Mouse (Mus musculus) liver, embryonic 14.5 days (tissue): ENCODE results near the gene Erg. TPM values are rescaled to one million over a fixed set of nuclear protein-coding genes. Genes with fewer than 3 reads are reported as not detected.

Experiments
- ATAC-seq: fragments of 200-750 bp; cut with Nextera tagmentation; 2 replicates; pipeline ENCODE4 v1.8.0; 2017; ENCODE audit warnings: moderate number of reproducible peaks, mild to moderate bottlenecking, moderate library complexity; ENCODE audit not compliant: insufficient read depth
- DNase-seq, 3 experiments: peaks; one replicate each; pipeline ENCODE4 v3.0.0-alpha.2; 2012 to 2013; ENCODE audit warnings: low read depth in 3 of 3, low spot score in 3 of 3
- H3K27ac ChIP-seq: fragments of 300-500 bp; sonication (generic); 2 replicates; pipeline ENCODE4 v1.5.1; 2014; ENCODE audit warnings: moderate library complexity, mild to moderate bottlenecking, control low read depth, inconsistent platforms
- H3K27me3 ChIP-seq: fragments of 300-500 bp; sonication (generic); 2 replicates; pipeline ENCODE4 v1.6.1; 2014; ENCODE audit warnings: mild to moderate bottlenecking, low read length, moderate library complexity; ENCODE audit not compliant: control insufficient read depth, insufficient read depth
- H3K36me3 ChIP-seq: fragments of 300-500 bp; sonication (generic); replicated peaks from 2 replicates; pipeline ENCODE4 v1.6.1; 2014; ENCODE audit warnings: low read depth; ENCODE audit not compliant: control insufficient read depth, insufficient read depth
- H3K4me1 ChIP-seq, 2 experiments: fragments of 200-500 bp in 1 of 2; fragments of 300-500 bp in 1 of 2; sonication (generic) in 1 of 2; replicated peaks; 2 replicates each; pipeline ENCODE4 v1.6.1; 2012 to 2014; ENCODE audit warnings: antibody characterized with exemption in 1 of 2, inconsistent platforms in 1 of 2, low read length in 1 of 2; ENCODE audit not compliant: control insufficient read depth in 2 of 2, insufficient read depth in 2 of 2
- H3K4me2 ChIP-seq: fragments of 300-500 bp; sonication (generic); 2 replicates; pipeline ENCODE4 v1.6.1; 2014; ENCODE audit warnings: low read depth, mild to moderate bottlenecking, control low read depth, moderate library complexity
- H3K4me3 ChIP-seq, 2 experiments: fragments of 200-500 bp in 1 of 2; fragments of 300-500 bp in 1 of 2; sonication (generic) in 1 of 2; 2 replicates each; pipeline ENCODE4 v1.5.1; 2012 to 2014; ENCODE audit warnings: low read depth in 2 of 2, low read length in 2 of 2, mild to moderate bottlenecking in 2 of 2, control low read depth in 1 of 2, inconsistent platforms in 1 of 2, moderate library complexity in 1 of 2; ENCODE audit not compliant: insufficient read depth in 1 of 2
- H3K9ac ChIP-seq: fragments of 300-500 bp; sonication (generic); replicated peaks from 2 replicates; pipeline ENCODE4 v1.6.1; 2014; ENCODE audit warnings: mild to moderate bottlenecking, control low read depth, moderate library complexity
- H3K9me3 ChIP-seq: fragments of 300-500 bp; sonication (generic); 2 replicates; pipeline ENCODE4 v1.6.1; 2016; ENCODE audit warnings: low read length, mixed read lengths; ENCODE audit not compliant: control insufficient read depth
- CTCF ChIP-seq: IDR thresholded peaks from 2 replicates; pipeline ENCODE4 v1.5.1; 2016; ENCODE audit warnings: antibody characterized with exemption, low read depth, control low read depth
- EP300 ChIP-seq: IDR thresholded peaks from 2 replicates; pipeline ENCODE4 v1.6.1; 2016; ENCODE audit warnings: antibody characterized with exemption, low read depth
- WGBS: fragments of 180-500 bp; shearing (Covaris S2); extraction: QIAGEN DNeasy Blood & Tissue Kit; methylation state at CpG from one replicate; pipeline ENCODE4 v1.1.7; 2014; ENCODE audit not compliant: insufficient replicate concordance; 5-methylcytosine and 5-hydroxymethylcytosine counted together
- polyA plus RNA-seq, 2 experiments: library from polyadenylated mRNA; depleted of rRNA in 1 of 2; stranded (reverse) in 1 of 2; unstranded in 1 of 2; fragments of >200 nt; fragmentation: Nextera tagmentation in 1 of 2; extraction: Ambion mirVana in 1 of 2; gene quantifications; 2 replicates each; pipeline versions ENCODE4 v1.2.1 to v1.2.3; 2012 to 2014

The Erg gene
- polyA plus RNA-seq, 2 experiments, result 0.61 to 2.8 TPM

- H3K27ac ChIP-seq, result no peak overlapping the region
- H3K36me3 ChIP-seq, result no peaks in the 10 kb centered on the region
- H3K4me1 ChIP-seq, result 0 out of 4 replicates have a peak, but pooled peaks cover 0 to 2% of the 10 kb centered on the region in 2 experiments
- H3K4me3 ChIP-seq, result no peak overlapping the region
- H3K4me2 ChIP-seq, result no peak overlapping the region
- no peak for DNase-seq
- H3K9ac ChIP-seq, result no peak overlapping the region
- no peaks in the 10 kb centered on the region for H3K9me3 ChIP-seq
- WGBS, result 52% methylated on average over 7 of the region's 7 CpGs
- TF ChIP-seq CTCF, result no peak
- no peak for TF ChIP-seq EP300
- ATAC-seq, result no peak
- peaks cover 34% of the 10 kb centered on the region for H3K27me3 ChIP-seq
Observed at GRCm38 (mm10) chr16:95586726-95587125, 333 bp upstream of the Erg start.

- Histone ChIP-seq H3K36me3 (no peaks in the 10 kb centered on the region), H3K27ac (no peak overlapping the region), H3K27me3 (peaks cover 34% of the 10 kb centered on the region), H3K4me3 (no peak overlapping the region), H3K9ac (no peak overlapping the region), H3K4me2 (peak overlapping the region; percentile 37), H3K4me1 (0 out of 4 replicates have a peak, but pooled peaks cover 0 to 2% of the 10 kb centered on the region in 2 experiments), H3K9me3 (no peaks in the 10 kb centered on the region)
- 2% methylated on average over 36 of the region's 36 CpGs for WGBS
- ATAC-seq, result no peak
- no peak for TF ChIP-seq CTCF
- no peak for TF ChIP-seq EP300
- no peak for DNase-seq
Observed at GRCm38 (mm10) chr16:95585541-95586310, 667 bp downstream of the Erg start.

GRCm38 (mm10) chr16:95584751-95585528 is 1.5 kb downstream of the Erg start:
- Histone ChIP-seq H3K27ac (no peak overlapping the region), H3K4me2 (peak overlapping the region; percentile 37), H3K27me3 (peaks cover 34% of the 10 kb centered on the region), H3K36me3 (no peaks in the 10 kb centered on the region), H3K9me3 (no peaks in the 10 kb centered on the region), H3K4me3 (no peak overlapping the region), H3K4me1 (0 out of 4 replicates have a peak, but pooled peaks cover 0 to 2% of the 10 kb centered on the region in 2 experiments), H3K9ac (no peak overlapping the region)
- DNase-seq, result no peak
- no peak for TF ChIP-seq EP300
- no peak for TF ChIP-seq CTCF
- 13% methylated on average over 37 of the region's 37 CpGs for WGBS
- ATAC-seq, result no peak

- no peak overlapping the region for H3K27ac ChIP-seq
- H3K4me2 ChIP-seq, result no peak overlapping the region
- no peaks in the 10 kb centered on the region for H3K4me1 ChIP-seq
- H3K36me3 ChIP-seq, result no peaks in the 10 kb centered on the region
- no peaks in the 10 kb centered on the region for H3K9me3 ChIP-seq
- DNase-seq, result no peak
- WGBS, result 69% methylated on average over 4 of the region's 4 CpGs
- peaks cover 3% of the 10 kb centered on the region for H3K27me3 ChIP-seq
- TF ChIP-seq CTCF, result no peak
- no peak for TF ChIP-seq EP300
- no peak for ATAC-seq
- no peak overlapping the region for H3K9ac ChIP-seq
- no peak overlapping the region for H3K4me3 ChIP-seq
Observed at GRCm38 (mm10) chr16:95579289-95579688, 7.1 kb downstream of the Erg start.

GRCm38 (mm10) chr16:95573163-95573562 is 13.2 kb downstream of the Erg start:
- H3K4me3 ChIP-seq, result no peak overlapping the region
- no peak overlapping the region for H3K27ac ChIP-seq
- H3K4me2 ChIP-seq, result no peak overlapping the region
- H3K4me1 ChIP-seq, result no peaks in the 10 kb centered on the region
- H3K36me3 ChIP-seq, result no peaks in the 10 kb centered on the region
- H3K9ac ChIP-seq, result no peak overlapping the region
- TF ChIP-seq EP300, result no peak
- no peak for TF ChIP-seq CTCF
- no peaks in the 10 kb centered on the region for H3K27me3 ChIP-seq
- DNase-seq (no peak), ATAC-seq (no peak)
- H3K9me3 ChIP-seq, result no peaks in the 10 kb centered on the region
- 77% methylated on average over 13 of the region's 13 CpGs for WGBS
